Mouse (Mus musculus) limb, embryonic 14.5 days (tissue): ENCODE data around the gene Plekho2. TPM values are rescaled to one million over a fixed set of nuclear protein-coding genes. Genes with fewer than 3 reads are reported as not detected.
A peak's percentile ranks its signal among the peaks of the same experiment; 100 is the strongest.

Experiments used
- ATAC-seq: fragments of 200-750 bp; cut with Nextera tagmentation; 2 replicates; pipeline ENCODE4 v1.8.0; 2017; ENCODE audit warnings: low read depth, moderate number of reproducible peaks, moderate TSS enrichment; ENCODE audit not compliant: low FRiP score
- DNase-seq: peaks from one replicate; pipeline ENCODE4 v3.0.0-alpha.2; 2015; ENCODE audit warnings: low spot score
- H3K27ac ChIP-seq: fragments of 300-500 bp; sonication (generic); replicated peaks from 2 replicates; pipeline ENCODE4 v1.5.1; 2014; ENCODE audit warnings: low read depth, mild to moderate bottlenecking, low read length, moderate library complexity, mixed read lengths
- H3K27me3 ChIP-seq: fragments of 300-500 bp; sonication (generic); 2 replicates; pipeline ENCODE4 v1.6.1; 2014; ENCODE audit warnings: low read length, mixed read lengths; ENCODE audit not compliant: control insufficient read depth, insufficient read depth
- H3K36me3 ChIP-seq: fragments of 300-500 bp; sonication (generic); 2 replicates; pipeline ENCODE4 v1.6.1; 2014; ENCODE audit warnings: mild to moderate bottlenecking, low read length, moderate library complexity, mixed read lengths; ENCODE audit not compliant: control insufficient read depth, insufficient read depth
- H3K4me1 ChIP-seq: fragments of 300-500 bp; sonication (generic); 2 replicates; pipeline ENCODE4 v1.6.1; 2014; ENCODE audit warnings: antibody characterized with exemption, low read length, mixed read lengths; ENCODE audit not compliant: control insufficient read depth, insufficient read depth
- H3K4me2 ChIP-seq: fragments of 300-500 bp; sonication (generic); replicated peaks from 2 replicates; pipeline ENCODE4 v1.6.1; 2014; ENCODE audit warnings: low read depth, mild to moderate bottlenecking, low read length, moderate library complexity; ENCODE audit not compliant: severe bottlenecking
- H3K4me3 ChIP-seq: fragments of 300-500 bp; sonication (generic); replicated peaks from 2 replicates; pipeline ENCODE4 v1.5.1; 2014; ENCODE audit warnings: low read length
- H3K9ac ChIP-seq: fragments of 300-500 bp; sonication (generic); 2 replicates; pipeline ENCODE4 v1.6.1; 2014; ENCODE audit warnings: mild to moderate bottlenecking, low read depth, low read length, moderate library complexity; ENCODE audit not compliant: severe bottlenecking
- H3K9me3 ChIP-seq: fragments of 300-500 bp; sonication (generic); 2 replicates; pipeline ENCODE4 v1.6.1; 2016; ENCODE audit warnings: low read length; ENCODE audit not compliant: control insufficient read depth
- POLR2A ChIP-seq: fragments of 200-500 bp; IDR thresholded peaks from 2 replicates; pipeline ENCODE4 v1.8.0; 2012; ENCODE audit warnings: inconsistent platforms, mild to moderate bottlenecking, moderate library complexity, borderline replicate concordance; ENCODE audit not compliant: insufficient read depth, insufficient read length; ENCODE audit errors: extremely low read depth
- WGBS: fragments of 180-500 bp; shearing (Covaris S2); extraction: QIAGEN DNeasy Blood & Tissue Kit; methylation state at CpG from one replicate; pipeline ENCODE4 v1.1.7; 2014; 5-methylcytosine and 5-hydroxymethylcytosine counted together
- polyA plus RNA-seq, 2 experiments: library from polyadenylated mRNA; depleted of rRNA in 1 of 2; stranded (reverse) in 1 of 2; unstranded in 1 of 2; fragments of >200 nt; fragmentation: Nextera tagmentation in 1 of 2; extraction: Ambion mirVana in 1 of 2; gene quantifications; 2 replicates each; pipeline versions ENCODE4 v1.2.1 to v1.2.3; 2012 to 2014

Plekho2 gene
- polyA plus RNA-seq, 2 experiments, result 14.2 to 14.7 TPM

DNA sequence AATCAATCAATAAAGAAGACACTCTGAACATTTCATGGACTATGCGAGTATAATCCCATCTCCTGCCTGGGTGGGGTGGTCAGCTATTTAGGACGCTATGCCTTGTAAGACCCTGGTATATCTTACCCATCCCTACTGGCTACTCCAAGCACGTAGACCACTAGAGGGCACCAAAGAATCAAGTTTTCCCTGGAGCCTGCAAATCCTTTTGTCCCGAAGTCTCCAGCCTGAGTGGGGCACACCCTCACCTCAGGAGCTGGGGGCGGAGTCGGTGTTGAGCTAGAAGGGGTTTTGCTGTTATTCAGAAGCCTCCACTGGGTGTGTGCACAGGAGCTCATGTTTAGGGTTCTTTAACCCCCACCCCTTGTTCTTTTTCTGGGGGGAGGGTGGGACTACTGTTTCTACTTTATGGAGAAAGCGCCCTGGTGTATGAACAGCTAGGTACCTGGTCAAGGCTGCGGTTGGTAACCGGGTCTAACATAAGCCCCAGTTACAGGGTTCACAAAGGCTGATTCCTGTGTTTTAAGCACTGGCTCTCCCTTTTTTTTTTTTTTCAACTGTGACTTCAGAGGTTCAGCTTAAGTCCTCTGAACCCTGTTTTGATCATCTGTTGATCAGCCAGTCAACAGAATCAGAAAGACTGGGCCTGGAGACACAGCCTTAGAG is 25.8 kb upstream of the Plekho2 start:
- Histone ChIP-seq H3K36me3 (no peaks in the 10 kb centered on the region), H3K4me1 (no peaks in the 10 kb centered on the region), H3K27me3 (no peaks in the 10 kb centered on the region), H3K9me3 (no peaks in the 10 kb centered on the region), H3K4me2 (peak overlapping the region; percentile 33), H3K4me3 (no peak overlapping the region), H3K27ac (no peak overlapping the region), H3K9ac (no peak overlapping the region)
- peak; percentile 87 for ATAC-seq
- 6% methylated on average over 9 of the region's 9 CpGs for WGBS
- TF ChIP-seq POLR2A, result 0 out of 2 replicates have a peak, but pooled peaks have one; percentile 15
- peak; percentile 93 for DNase-seq

- no peak for ATAC-seq
- no peaks in the 10 kb centered on the region for H3K27me3 ChIP-seq
- H3K9me3 ChIP-seq, result no peaks in the 10 kb centered on the region
- no peak for DNase-seq
- 52% methylated on average over 8 of the region's 8 CpGs for WGBS
- no peak overlapping the region for H3K9ac ChIP-seq
- no peaks in the 10 kb centered on the region for H3K36me3 ChIP-seq
- no peak overlapping the region for H3K4me2 ChIP-seq
- TF ChIP-seq POLR2A, result no peak
- no peaks in the 10 kb centered on the region for H3K4me1 ChIP-seq
- no peak overlapping the region for H3K27ac ChIP-seq
- no peak overlapping the region for H3K4me3 ChIP-seq
Measured at GRCm38 (mm10) chr9:65603401-65604102, 23.7 kb upstream of the Plekho2 start.

- H3K4me2 ChIP-seq, result no peak overlapping the region
- no peaks in the 10 kb centered on the region for H3K27me3 ChIP-seq
- H3K9ac ChIP-seq, result no peak overlapping the region
- 72% methylated on average over 2 of the region's 2 CpGs for WGBS
- H3K4me1 ChIP-seq, result no peaks in the 10 kb centered on the region
- 0 out of 2 replicates have a peak, but pooled peaks cover under 1% of the 10 kb centered on the region for H3K36me3 ChIP-seq
- H3K9me3 ChIP-seq, result no peaks in the 10 kb centered on the region
- H3K4me3 ChIP-seq, result no peak overlapping the region
- ATAC-seq (no peak), DNase-seq (no peak)
- TF ChIP-seq POLR2A, result no peak
- H3K27ac ChIP-seq, result no peak overlapping the region
Measured at GRCm38 (mm10) chr9:65600951-65601350, 21.1 kb upstream of the Plekho2 start.

DNA sequence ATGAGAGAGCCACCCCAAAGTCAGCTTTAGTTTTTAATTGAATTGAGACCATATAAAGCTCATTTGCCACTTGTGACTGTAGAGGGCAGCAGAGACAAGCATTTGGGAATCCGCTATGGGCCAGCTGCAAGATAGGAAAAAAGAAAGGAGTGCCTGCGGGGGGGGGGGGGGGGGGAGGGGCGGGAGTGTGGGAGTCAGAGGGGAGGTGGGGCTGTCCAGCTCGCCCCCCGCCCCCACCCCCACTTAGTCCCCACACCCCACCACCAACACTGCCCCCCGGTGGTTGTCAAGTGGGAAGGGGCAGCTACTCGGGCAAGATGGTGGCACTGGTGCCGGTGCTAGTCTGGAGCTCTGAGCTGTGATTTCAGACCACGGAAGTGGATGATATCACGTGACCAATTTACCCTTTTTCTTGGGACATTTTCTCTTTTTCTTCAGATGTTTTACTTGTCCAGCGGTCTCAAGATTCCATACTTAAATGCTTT is 19.0 kb upstream of the Plekho2 start:
- DNase-seq (peak; percentile 57), ATAC-seq (no peak)
- WGBS, result 62% methylated on average over 7 of the region's 11 CpGs
- no peaks in the 10 kb centered on the region for H3K27me3 ChIP-seq
- no peak for TF ChIP-seq POLR2A
- H3K36me3 ChIP-seq, result peaks cover 18% of the 10 kb centered on the region
- H3K4me1 ChIP-seq, result no peaks in the 10 kb centered on the region
- no peak overlapping the region; the same call in 1 of the 2 replicates for H3K4me3 ChIP-seq
- H3K9ac ChIP-seq, result no peak overlapping the region
- H3K9me3 ChIP-seq, result no peaks in the 10 kb centered on the region
- H3K4me2 ChIP-seq, result no peak overlapping the region
- no peak overlapping the region for H3K27ac ChIP-seq

- 78% methylated on average over 9 of the region's 9 CpGs for WGBS
- DNase-seq (no peak), ATAC-seq (no peak)
- H3K4me2 ChIP-seq, result no peak overlapping the region
- H3K27me3 ChIP-seq, result no peaks in the 10 kb centered on the region
- H3K36me3 ChIP-seq, result peaks cover 39% of the 10 kb centered on the region
- H3K9me3 ChIP-seq, result no peaks in the 10 kb centered on the region
- H3K9ac ChIP-seq, result no peak overlapping the region
- H3K27ac ChIP-seq, result no peak overlapping the region
- no peak for TF ChIP-seq POLR2A
- H3K4me1 ChIP-seq, result peaks cover 10% of the 10 kb centered on the region
- H3K4me3 ChIP-seq, result no peak overlapping the region
Measured at GRCm38 (mm10) chr9:65593596-65593995, 13.8 kb upstream of the Plekho2 start.
